In the genomic region with DNA sequence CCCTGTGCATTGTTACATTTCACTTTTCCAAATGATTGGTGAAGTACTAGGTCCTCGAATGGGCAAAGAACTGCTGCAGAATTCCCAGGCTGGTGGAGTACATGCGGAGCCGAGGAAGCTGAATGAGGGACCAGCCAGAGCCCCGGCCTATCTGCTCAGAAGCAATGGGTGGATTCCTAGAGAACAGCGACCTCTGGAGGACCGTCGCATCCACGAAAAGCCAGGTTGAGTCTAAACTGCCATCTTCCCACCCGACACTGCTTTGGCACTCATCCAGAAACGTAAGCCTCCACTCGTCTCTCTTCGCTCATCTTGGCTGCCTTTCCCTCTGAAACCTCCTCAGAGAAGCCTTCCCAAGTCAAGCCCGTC, we compare ENCODE assay signal across 7 mouse cellular contexts. TPM values are rescaled to one million over a fixed set of nuclear protein-coding genes. Genes with fewer than 3 reads are reported as not detected.
A peak's percentile ranks its signal among the peaks of the same experiment; 100 is the strongest.
DNase-seq lines count a peak whose midpoint lies in the region; ATAC-seq and TF ChIP-seq lines count a peak whose summit lies in the region.

No protein-coding gene starts in this region.

- no peak overlapping the region for H3K9ac ChIP-seq in forebrain, embryonic 14.5 days (ENCODE audit: low read length)
- no peak overlapping the region for H3K9ac ChIP-seq in stomach, postnatal 0 days (ENCODE audit: low read length)

- H3K4me3 ChIP-seq in thymus, adult 2 months (ENCODE audit: control insufficient read depth, insufficient read depth, low read length): no peak overlapping the region
- H3K4me3 ChIP-seq in forebrain, embryonic 14.5 days (ENCODE audit: low read depth, low read length): no peak overlapping the region
- no peak overlapping the region for H3K4me3 ChIP-seq in stomach, postnatal 0 days (ENCODE audit: low read depth, low read length)

- no peak for TF ChIP-seq CTCF in thymus, adult 2 months (IDR thresholded peaks at IDR 0.05; ENCODE audit: borderline replicate concordance, control insufficient read depth, extremely low read depth, insufficient read depth, low read length, poor library complexity)
- TF ChIP-seq CTCF in stomach, postnatal 0 days (IDR thresholded peaks at IDR 0.05; ENCODE audit: low read depth): peak; percentile 73

- H3K4me1 ChIP-seq in thymus, adult 2 months (replicated peaks; ENCODE audit: control insufficient read depth, insufficient read depth, low read length): no peaks in the 10 kb centered on the region
- peaks cover 3% of the 10 kb centered on the region for H3K4me1 ChIP-seq in forebrain, embryonic 14.5 days (ENCODE audit: control insufficient read depth, insufficient read depth, low read length)
- H3K4me1 ChIP-seq in stomach, postnatal 0 days (replicated peaks; ENCODE audit: control insufficient read depth, insufficient read depth): 0 out of 2 replicates have a peak, but pooled peaks cover 3% of the 10 kb centered on the region

- no peak for TF ChIP-seq EP300 in stomach, postnatal 0 days (optimal IDR thresholded peaks at IDR 0.05)

- DNase-seq in thymus, adult 2 months: peak; percentile 34
- DNase-seq in thymus, adult 18-20 months: no peak
- peak; percentile 52 for DNase-seq in brain, adult 2 months (ENCODE audit: low read depth, low spot score)
- peak; percentile 81 for DNase-seq in forebrain, embryonic 14.5 days (ENCODE audit: low spot score)
- peak; percentile 45 for DNase-seq in kidney, adult 9 months
- peak; percentile 68 for DNase-seq in lung, postnatal 36 days
- peak; percentile 68 for DNase-seq in stomach, postnatal 0 days (ENCODE audit: low spot score)

- ATAC-seq in forebrain, embryonic 14.5 days: peak; percentile 33
- no peak; the same call in 1 of the 2 replicates for ATAC-seq in stomach, postnatal 0 days (ENCODE audit: low FRiP score, low TSS enrichment)

- no peaks in the 10 kb centered on the region; the same call in 1 of the 2 replicates for H3K27me3 ChIP-seq in thymus, adult 2 months (ENCODE audit: control insufficient read depth, insufficient read depth, low read length)
- peaks cover 90% of the 10 kb centered on the region for H3K27me3 ChIP-seq in forebrain, embryonic 14.5 days (replicated peaks; ENCODE audit: control insufficient read depth, insufficient read depth, low read length)
- H3K27me3 ChIP-seq in stomach, postnatal 0 days (ENCODE audit: control insufficient read depth, insufficient read depth, low read length): peaks cover 23% of the 10 kb centered on the region; the same call in 1 of the 2 replicates

- H3K36me3 ChIP-seq in thymus, adult 2 months (ENCODE audit: control insufficient read depth, insufficient read depth, low read length): no peaks in the 10 kb centered on the region
- H3K36me3 ChIP-seq in forebrain, embryonic 14.5 days (ENCODE audit: control insufficient read depth, insufficient read depth, low read length): no peaks in the 10 kb centered on the region
- H3K36me3 ChIP-seq in stomach, postnatal 0 days (ENCODE audit: control insufficient read depth, insufficient read depth, low read length): no peaks in the 10 kb centered on the region

- H3K27ac ChIP-seq in thymus, adult 2 months (ENCODE audit: control insufficient read depth, insufficient read depth, low read length): no peak overlapping the region
- no peak overlapping the region for H3K27ac ChIP-seq in forebrain, embryonic 14.5 days (ENCODE audit: low read depth, low read length)
- H3K27ac ChIP-seq in stomach, postnatal 0 days (replicated peaks): no peak overlapping the region

- TF ChIP-seq POLR2A in thymus, adult 2 months (IDR thresholded peaks at IDR 0.05; ENCODE audit: control insufficient read depth, extremely low read depth, insufficient read depth, low read length, poor library complexity): no peak

- 73% methylated on average over 13 of the region's 13 CpGs for WGBS in thymus, adult 2 months
- under 1% methylated on average over 13 of the region's 13 CpGs for WGBS in forebrain, embryonic 14.5 days
- 2% methylated on average over 13 of the region's 13 CpGs for WGBS in stomach, postnatal 0 days

- no peaks in the 10 kb centered on the region for H3K9me3 ChIP-seq in forebrain, embryonic 14.5 days (replicated peaks; ENCODE audit: control insufficient read depth, low read length)
- no peaks in the 10 kb centered on the region for H3K9me3 ChIP-seq in stomach, postnatal 0 days (ENCODE audit: control insufficient read depth, low read length)

- no peak overlapping the region for H3K4me2 ChIP-seq in forebrain, embryonic 14.5 days (ENCODE audit: low read length)
- no peak overlapping the region for H3K4me2 ChIP-seq in stomach, postnatal 0 days (replicated peaks; ENCODE audit: low read depth)

RNA-seq across cellular contexts. Expression of a gene that starts 4.9 kb away (rescaled TPM):
- 1.4 and 1.8 TPM in 2 replicates for polyA plus RNA-seq in thymus, adult 2 months (2012; rRNA removed)
- 0.27 and 0.38 TPM in 2 replicates for polyA plus RNA-seq in forebrain, embryonic 14.5 days (2014; fragmentation: Nextera tagmentation; extraction: Ambion mirVana)
- 0.06 TPM in 1 of 2 replicates, not detected in the other for polyA plus RNA-seq in stomach, postnatal 0 days (2015; fragmentation: Nextera tagmentation; extraction: Ambion mirVana)

RNA-seq across cellular contexts. Expression of a gene that starts 12.2 kb away (rescaled TPM):
- 0.16 and 0.37 TPM in 2 replicates for polyA plus RNA-seq in thymus, adult 2 months (2012; rRNA removed)
- not detected in 2 replicates for polyA plus RNA-seq in forebrain, embryonic 14.5 days (2014; fragmentation: Nextera tagmentation; extraction: Ambion mirVana)
- polyA plus RNA-seq in stomach, postnatal 0 days (2015; fragmentation: Nextera tagmentation; extraction: Ambion mirVana): not detected in 2 replicates

Comparison
In these comparisons a context has a peak if more than half of its experiments do, and no peak if none do; other contexts are left out.
1. DNase-seq: peak in thymus, adult 2 months (single experiment), brain, adult 2 months (single experiment), forebrain, embryonic 14.5 days (single experiment), kidney, adult 9 months (single experiment), lung, postnatal 36 days (single experiment) and stomach, postnatal 0 days (single experiment); none in thymus, adult 18-20 months (0 of 2).